Mouse (Mus musculus) urinary bladder, postnatal 25 days (tissue): ENCODE measurements around the gene Sphk2.
"Not testable (repeated sequence)": the region's sequence is repeated elsewhere in the genome, so short reads cannot be mapped to it uniquely, and the experiment has no call there.

Experiments used
- DNase-seq: peaks from one replicate; pipeline ENCODE4 v3.0.0; 2022; ENCODE audit warnings: low spot score

Sphk2 gene

GRCm38 (mm10) chr7:45693921-45694591 lies 23.7 kb downstream of the Sphk2 start, which contains the start of gene Sec1:
TSS of gene Sec1 (minus strand) at chr7:45694402.
- DNase-seq = no peak

- no peak for DNase-seq
Observed at GRCm38 (mm10) chr7:45692364-45692763, 25.4 kb downstream of the Sphk2 start.

GRCm38 (mm10) chr7:45689800-45690199 lies 28.0 kb downstream of the Sphk2 start:
- DNase-seq = no peak

DNA sequence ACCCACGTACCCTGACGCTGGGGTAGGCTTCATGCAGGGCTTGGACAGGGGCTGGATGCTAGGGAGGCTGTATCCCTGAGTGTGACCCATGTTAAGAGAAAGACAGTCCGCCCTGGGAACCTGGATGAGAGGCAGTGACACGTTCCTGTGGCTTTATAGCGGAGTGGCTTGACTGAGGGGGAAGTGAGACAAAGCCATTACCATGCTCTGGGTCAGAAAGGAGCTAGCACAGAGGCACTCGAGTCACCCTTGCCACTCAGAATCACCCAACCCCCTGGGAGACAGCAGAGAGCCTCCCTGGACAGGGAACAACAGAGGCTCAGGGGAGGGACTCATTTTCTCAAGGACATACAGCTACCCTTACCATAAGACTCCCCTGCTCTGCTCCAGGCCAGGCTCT lies 28.7 kb downstream of the Sphk2 start:
- no peak for DNase-seq

DNA sequence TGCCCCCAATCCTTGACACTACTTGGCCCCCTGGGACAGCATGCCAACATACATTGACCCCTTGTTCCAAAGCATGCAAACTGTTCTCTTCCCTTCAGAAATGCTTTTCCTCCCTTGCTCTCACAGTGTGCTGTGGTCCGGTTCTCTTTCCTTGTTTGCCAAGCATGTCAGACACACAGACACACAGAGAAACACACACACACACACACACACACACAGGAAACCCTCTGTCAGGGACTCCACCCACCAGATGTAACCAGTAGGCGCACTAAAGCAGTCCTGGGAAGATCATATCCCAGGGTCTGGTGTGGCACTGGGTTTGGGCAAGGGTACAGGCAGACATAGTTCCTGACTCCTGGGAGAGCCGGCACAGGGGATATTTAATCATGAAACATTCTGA lies 31.0 kb downstream of the Sphk2 start:
- DNase-seq = no peak

DNA sequence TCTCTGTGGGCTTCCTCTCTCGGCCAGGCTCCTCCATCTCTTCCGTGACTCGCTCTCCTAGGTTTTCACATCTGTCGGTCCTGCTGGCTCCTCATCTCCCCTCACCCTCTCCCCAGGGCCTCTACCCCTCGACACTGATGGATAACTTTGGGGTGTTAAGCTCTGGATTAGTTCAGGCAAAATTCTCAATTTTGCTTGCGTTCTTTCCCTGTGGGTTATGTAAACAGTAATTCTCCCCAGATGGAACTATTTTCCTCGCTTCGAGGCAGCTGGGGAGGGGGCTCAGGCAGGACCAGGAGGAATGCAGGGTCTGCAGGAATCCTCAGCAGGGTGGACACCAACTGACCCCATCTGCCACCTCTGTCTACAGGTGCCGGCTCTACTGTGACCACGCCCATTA lies 32.0 kb downstream of the Sphk2 start:
- no peak for DNase-seq

GRCm38 (mm10) chr7:45683396-45684050 lies 34.3 kb downstream of the Sphk2 start, which contains the start of gene Ntn5:
TSS of gene Ntn5 (plus strand) at chr7:45684022.
- no peak for DNase-seq

GRCm38 (mm10) chr7:45682144-45683126 lies 35.4 kb downstream of the Sphk2 start:
- DNase-seq = peak; percentile 87

DNA sequence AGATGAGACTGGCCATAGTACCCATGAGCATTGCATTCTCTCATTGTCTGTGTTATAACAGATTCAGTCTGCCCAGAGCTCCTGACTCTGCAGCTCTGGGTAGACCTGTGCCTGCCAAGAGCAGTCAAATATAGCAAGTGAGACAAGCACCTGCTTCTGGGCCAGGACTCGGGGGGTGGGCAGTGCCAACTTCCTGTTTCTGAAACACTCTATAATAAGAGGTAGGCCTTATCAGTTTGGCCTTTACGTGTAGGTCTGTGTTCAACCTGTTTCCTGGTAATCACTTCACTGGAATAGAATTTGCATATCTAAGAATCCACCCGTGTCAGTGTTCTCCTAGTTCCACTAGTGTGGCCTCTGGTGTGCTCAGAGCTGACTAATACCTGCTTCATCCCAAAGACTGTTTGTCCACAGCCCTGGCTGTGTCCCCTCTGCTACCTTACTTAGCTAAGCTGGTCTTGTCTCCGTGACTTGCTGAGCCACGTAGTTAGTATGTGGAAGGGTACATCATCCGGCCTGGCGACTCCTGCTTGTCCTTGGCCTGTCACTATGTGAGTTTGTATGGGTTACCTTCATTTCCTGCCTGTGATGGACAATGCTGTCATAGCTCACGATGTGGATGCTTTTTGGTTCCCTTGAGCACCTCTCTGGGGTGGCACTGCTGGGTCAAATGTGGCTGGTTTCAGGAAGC lies 36.6 kb downstream of the Sphk2 start:
- no peak for DNase-seq

GRCm38 (mm10) chr7:45679966-45680621 lies 37.7 kb downstream of the Sphk2 start:
- no peak for DNase-seq

- no peak for DNase-seq
Observed at GRCm38 (mm10) chr7:45678513-45678912, 39.3 kb downstream of the Sphk2 start.

- no peak for DNase-seq
Observed at GRCm38 (mm10) chr7:45677627-45678295, 40.0 kb downstream of the Sphk2 start.

GRCm38 (mm10) chr7:45668921-45669320 lies 48.9 kb downstream of the Sphk2 start:
- no peak for DNase-seq

DNA sequence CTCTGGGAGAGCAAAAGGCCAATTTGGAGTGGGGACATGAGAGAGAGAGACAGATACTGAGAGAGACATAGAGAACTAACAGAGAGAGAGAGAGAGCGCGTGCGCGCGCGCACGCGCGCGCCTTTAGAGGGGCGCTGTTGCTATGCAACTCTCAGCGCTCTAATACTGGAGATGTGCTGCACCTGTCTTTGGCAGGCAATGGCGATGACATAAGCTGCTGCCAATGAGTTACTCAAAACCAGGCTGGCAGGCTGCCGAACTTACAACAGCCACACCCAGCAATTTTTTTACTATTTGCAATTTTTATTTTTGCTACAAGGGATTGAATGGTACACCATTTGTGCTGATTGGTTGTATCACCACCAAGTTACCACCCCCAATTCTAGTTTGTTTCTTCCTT lies 50.0 kb downstream of the Sphk2 start:
- no peak for DNase-seq

DNA sequence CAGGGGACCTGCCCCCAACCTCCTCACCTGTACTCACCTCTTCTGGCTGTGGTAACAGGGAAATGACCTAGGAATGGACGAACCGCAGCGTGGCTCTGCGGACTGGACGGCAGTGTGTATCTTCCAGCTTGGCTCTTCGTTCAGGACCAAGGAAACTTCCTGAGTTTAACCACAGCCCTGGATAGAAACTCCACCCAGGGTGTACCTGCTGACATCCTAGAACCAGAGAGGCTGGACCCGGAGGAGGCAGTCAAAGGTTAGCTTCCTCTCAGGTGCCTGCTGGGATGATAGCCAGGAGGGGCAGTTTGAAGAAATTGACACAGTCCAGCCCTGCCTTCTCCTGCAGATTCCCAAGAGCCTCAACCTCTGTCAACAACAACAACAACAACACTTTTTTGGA lies 51.6 kb downstream of the Sphk2 start, which contains the start of gene Fut2:
Gene Fut2, minus strand, starts transcription at position 234 of the 400 bp plus-strand sequence.
- no peak for DNase-seq

- DNase-seq = no peak
Observed at GRCm38 (mm10) chr7:45665303-45666138, 52.3 kb downstream of the Sphk2 start.

DNA sequence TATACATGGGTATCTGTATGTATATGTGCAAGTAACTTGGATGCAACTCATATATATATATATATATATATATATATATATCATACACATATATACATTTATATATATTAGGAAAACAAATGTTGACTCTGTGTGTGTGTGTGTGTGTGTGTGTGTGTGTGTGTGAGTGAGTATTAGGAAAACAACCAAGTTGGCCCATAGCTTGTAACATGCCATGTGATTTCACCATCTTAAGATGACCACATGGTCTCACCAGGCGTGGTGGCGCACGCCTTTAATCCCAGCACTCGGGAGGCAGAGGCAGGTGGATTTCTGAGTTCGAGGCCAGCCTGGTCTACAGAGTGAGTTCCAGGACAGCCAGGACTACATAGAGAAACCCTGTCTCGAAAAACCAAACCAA lies 56.1 kb downstream of the Sphk2 start:
- not testable (repeated sequence) for DNase-seq

DNA sequence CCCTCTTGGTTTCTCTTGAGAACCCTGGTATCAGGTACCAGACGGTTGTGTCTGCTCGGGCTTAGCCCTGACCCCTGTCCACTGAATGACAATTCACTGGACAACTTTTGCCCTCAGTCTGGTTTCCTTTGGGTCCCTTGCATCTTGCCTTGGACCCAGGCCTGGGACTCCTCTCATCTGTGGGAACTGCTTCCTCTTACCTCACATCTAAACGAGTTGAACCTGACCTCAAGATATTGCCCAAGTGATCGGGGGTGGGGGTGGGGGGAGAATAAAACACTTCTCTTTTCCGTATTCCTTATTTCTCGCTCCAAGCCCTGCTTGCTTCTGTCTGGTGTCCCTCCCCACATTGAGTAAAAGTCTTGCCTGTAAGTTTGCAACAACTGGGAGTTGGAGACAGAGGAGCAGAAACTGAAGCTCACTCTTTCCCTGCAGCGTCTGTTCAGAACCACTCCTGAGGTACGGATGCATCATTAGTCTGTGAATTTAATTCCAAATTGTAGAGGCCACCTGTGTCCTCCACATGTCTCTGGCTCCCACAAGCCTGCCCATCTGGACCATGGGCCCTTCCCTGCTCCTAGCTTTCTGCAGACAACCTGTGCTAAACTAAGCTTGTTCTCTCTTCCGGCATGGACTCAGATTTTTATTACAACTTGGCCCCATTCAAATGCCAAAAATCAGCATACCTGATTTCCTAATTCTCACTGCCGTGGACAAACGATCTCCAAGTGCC lies 56.9 kb downstream of the Sphk2 start:
- no peak for DNase-seq
